Mouse (Mus musculus): ENCODE measurements around the gene Rsbn1l. TPM values are rescaled to one million over a fixed set of nuclear protein-coding genes. Genes with fewer than 3 reads are reported as not detected.

The Rsbn1l gene
- polyA plus RNA-seq, 1 experiment = 2.2 TPM

GRCm38 (mm10) chr5:20960927-20961326, 4.7 kb upstream of the Rsbn1l start:
- Histone ChIP-seq H3K79me2 (ENCODE audit: control insufficient read depth, insufficient read depth) (no peaks in the 10 kb centered on the region), H3K27me3 (ENCODE audit: control insufficient read depth, insufficient read depth, insufficient read length) (no peaks in the 10 kb centered on the region), H3K4me3 (no peak overlapping the region), H3K36me3 (ENCODE audit: control insufficient read depth, insufficient read depth) (no peaks in the 10 kb centered on the region), H3K4me2 (ENCODE audit: low read depth) (no peak overlapping the region), H3ac (ENCODE audit: control insufficient read depth, insufficient read length) (no peak overlapping the region)
- TF ChIP-seq TCF3 (IDR thresholded peaks at IDR 0.05; ENCODE audit: insufficient read length, low read depth) = no peak
- TF ChIP-seq E2F4 (IDR thresholded peaks at IDR 0.05; ENCODE audit: insufficient read depth) = no peak
- TF ChIP-seq USF1 (IDR thresholded peaks at IDR 0.05; ENCODE audit: low read depth) = no peak
- no peak for TF ChIP-seq POLR2AphosphoS2 (IDR thresholded peaks at IDR 0.05; ENCODE audit: insufficient read length, low read depth)
- no peak for TF ChIP-seq MYOD1 (IDR thresholded peaks at IDR 0.05; ENCODE audit: control insufficient read depth in 1 of 3, insufficient read length in 2 of 3, low read depth in 2 of 3)
- no peak for TF ChIP-seq MYOG (IDR thresholded peaks at IDR 0.05; ENCODE audit: control insufficient read depth in 1 of 3, insufficient read depth in 1 of 3, insufficient read length in 2 of 3, low read depth in 2 of 3)
- TF ChIP-seq POLR2A (IDR thresholded peaks at IDR 0.05; ENCODE audit: insufficient read length, low read depth) = no peak
- TF ChIP-seq MAX (IDR thresholded peaks at IDR 0.05; ENCODE audit: low read depth) = no peak
- TF ChIP-seq CEBPB (IDR thresholded peaks at IDR 0.05; ENCODE audit: insufficient read depth, poor library complexity, severe bottlenecking) = no peak

- Histone ChIP-seq H3K4me3 (no peak overlapping the region), H3K27me3 (ENCODE audit: control insufficient read depth, insufficient read depth, insufficient read length) (no peaks in the 10 kb centered on the region), H3K36me3 (ENCODE audit: control insufficient read depth, insufficient read depth) (no peaks in the 10 kb centered on the region), H3ac (ENCODE audit: control insufficient read depth, insufficient read length) (no peak overlapping the region), H3K79me2 (ENCODE audit: control insufficient read depth, insufficient read depth) (peaks cover 19% of the 10 kb centered on the region), H3K4me2 (ENCODE audit: low read depth) (no peak overlapping the region)
- TF ChIP-seq E2F4 (IDR thresholded peaks at IDR 0.05; ENCODE audit: insufficient read depth) (no peak), MYOG (IDR thresholded peaks at IDR 0.05; ENCODE audit: control insufficient read depth in 1 of 3, insufficient read depth in 1 of 3, insufficient read length in 2 of 3, low read depth in 2 of 3) (no peak)
Measured at GRCm38 (mm10) chr5:20955114-20955835, 923 bp downstream of the Rsbn1l start.

GRCm38 (mm10) chr5:20952337-20952925, 3.8 kb downstream of the Rsbn1l start:
- Histone ChIP-seq H3K79me2 (ENCODE audit: control insufficient read depth, insufficient read depth) (peaks cover 48% of the 10 kb centered on the region), H3ac (ENCODE audit: control insufficient read depth, insufficient read length) (no peak overlapping the region), H3K27me3 (ENCODE audit: control insufficient read depth, insufficient read depth, insufficient read length) (no peaks in the 10 kb centered on the region), H3K4me3 (peak overlapping the region; percentile 90), H3K36me3 (ENCODE audit: control insufficient read depth, insufficient read depth) (no peaks in the 10 kb centered on the region), H3K4me2 (ENCODE audit: low read depth) (peak overlapping the region; percentile 77)
- TF ChIP-seq REST (IDR thresholded peaks at IDR 0.05; ENCODE audit: insufficient read depth, insufficient read length) = no peak
- TF ChIP-seq TCF3 (IDR thresholded peaks at IDR 0.05; ENCODE audit: insufficient read length, low read depth) = no peak
- no peak for TF ChIP-seq TCF12 (IDR thresholded peaks at IDR 0.05; ENCODE audit: insufficient read depth, poor library complexity, severe bottlenecking)
- TF ChIP-seq SRF (IDR thresholded peaks at IDR 0.05; ENCODE audit: control insufficient read depth, insufficient read length, low read depth) = no peak
- TF ChIP-seq USF1 (IDR thresholded peaks at IDR 0.05; ENCODE audit: low read depth) = no peak
- no peak for TF ChIP-seq CEBPB (IDR thresholded peaks at IDR 0.05; ENCODE audit: insufficient read depth, poor library complexity, severe bottlenecking)
- TF ChIP-seq MYOD1 (IDR thresholded peaks at IDR 0.05; ENCODE audit: control insufficient read depth in 1 of 3, insufficient read length in 2 of 3, low read depth in 2 of 3) = no peak
- TF ChIP-seq E2F4 (IDR thresholded peaks at IDR 0.05; ENCODE audit: insufficient read depth) = no peak
- TF ChIP-seq MYOG (IDR thresholded peaks at IDR 0.05; ENCODE audit: control insufficient read depth in 1 of 3, insufficient read depth in 1 of 3, insufficient read length in 2 of 3, low read depth in 2 of 3) = no peak
- TF ChIP-seq POLR2A (IDR thresholded peaks at IDR 0.05; ENCODE audit: insufficient read length, low read depth) = no peak
- no peak for TF ChIP-seq MAX (IDR thresholded peaks at IDR 0.05; ENCODE audit: low read depth)
- no peak for TF ChIP-seq POLR2AphosphoS2 (IDR thresholded peaks at IDR 0.05; ENCODE audit: insufficient read length, low read depth)

- H3K4me3 ChIP-seq = peak overlapping the region; percentile 90
- TF ChIP-seq SRF (IDR thresholded peaks at IDR 0.05; ENCODE audit: control insufficient read depth, insufficient read length, low read depth) = no peak
- peak; percentile 38 for TF ChIP-seq POLR2AphosphoS2 (IDR thresholded peaks at IDR 0.05; ENCODE audit: insufficient read length, low read depth)
- TF ChIP-seq POLR2A (IDR thresholded peaks at IDR 0.05; ENCODE audit: insufficient read length, low read depth) = peak; percentile 78
- peaks cover 54% of the 10 kb centered on the region for H3K79me2 ChIP-seq (ENCODE audit: control insufficient read depth, insufficient read depth)
- no peaks in the 10 kb centered on the region for H3K27me3 ChIP-seq (ENCODE audit: control insufficient read depth, insufficient read depth, insufficient read length)
- no peaks in the 10 kb centered on the region for H3K36me3 ChIP-seq (ENCODE audit: control insufficient read depth, insufficient read depth)
- H3K4me2 ChIP-seq (ENCODE audit: low read depth) = peak overlapping the region; percentile 77
- peak overlapping the region; percentile 69 for H3ac ChIP-seq (ENCODE audit: control insufficient read depth, insufficient read length)
Measured at GRCm38 (mm10) chr5:20951666-20952281, 4.4 kb downstream of the Rsbn1l start.

Data from myocyte (in vitro differentiated cells).